Mouse (Mus musculus) limb, embryonic 12.5 days (tissue): ENCODE results near the gene Dync1li1. TPM values are rescaled to one million over a fixed set of nuclear protein-coding genes. Genes with fewer than 3 reads are reported as not detected.

ENCODE experiments used
- ATAC-seq: fragments of 200-750 bp; cut with Nextera tagmentation; 2 replicates; pipeline ENCODE4 v1.8.0; 2017; ENCODE audit warnings: low read depth, moderate TSS enrichment; ENCODE audit not compliant: insufficient number of reproducible peaks, insufficient read depth, low FRiP score, low TSS enrichment
- H3K27ac ChIP-seq: fragments of 300-500 bp; sonication (generic); 2 replicates; pipeline ENCODE4 v1.5.1; 2016; ENCODE audit warnings: mild to moderate bottlenecking, moderate library complexity
- H3K27me3 ChIP-seq: fragments of 300-500 bp; sonication (generic); 2 replicates; pipeline ENCODE4 v1.6.1; 2016; ENCODE audit warnings: mild to moderate bottlenecking, moderate library complexity
- H3K36me3 ChIP-seq: fragments of 300-500 bp; sonication (generic); 2 replicates; pipeline ENCODE4 v1.6.1; 2016; ENCODE audit warnings: mild to moderate bottlenecking, moderate library complexity
- H3K4me1 ChIP-seq: fragments of 300-500 bp; sonication (generic); replicated peaks from 2 replicates; pipeline ENCODE4 v1.6.1; 2016
- H3K4me2 ChIP-seq: fragments of 300-500 bp; sonication (generic); 2 replicates; pipeline ENCODE4 v1.6.1; 2016; ENCODE audit warnings: mild to moderate bottlenecking, moderate library complexity
- H3K4me3 ChIP-seq: fragments of 300-500 bp; sonication (generic); replicated peaks from 2 replicates; pipeline ENCODE4 v1.5.1; 2016; ENCODE audit warnings: mild to moderate bottlenecking
- H3K9ac ChIP-seq: fragments of 300-500 bp; sonication (generic); replicated peaks from 2 replicates; pipeline ENCODE4 v1.6.1; 2016; ENCODE audit warnings: mild to moderate bottlenecking, moderate library complexity
- H3K9me3 ChIP-seq: fragments of 300-500 bp; sonication (generic); 2 replicates; pipeline ENCODE4 v1.6.1; 2016; ENCODE audit warnings: mild to moderate bottlenecking, moderate library complexity
- WGBS: fragments of 180-500 bp; shearing (Covaris S2); methylation state at CpG from one replicate; pipeline ENCODE4 v1.1.7; 2016; 5-methylcytosine and 5-hydroxymethylcytosine counted together
- polyA plus RNA-seq: library from polyadenylated mRNA; unstranded; fragments of >200 nt; fragmentation: Nextera tagmentation; extraction: Ambion mirVana; gene quantifications from 2 replicates; pipeline ENCODE4 v1.2.1, GENCODE M21; 2016

Dync1li1 gene
- polyA plus RNA-seq, 1 experiment from 2014 or later: 77.4 TPM

GRCm38 (mm10) chr9:114771565-114771964 lies 83.0 kb downstream of the Dync1li1 start:
- 81% methylated on average over 7 of the region's 7 CpGs for WGBS
- Histone ChIP-seq H3K27me3 (no peaks in the 10 kb centered on the region), H3K4me3 (no peak overlapping the region), H3K36me3 (peaks cover 24% of the 10 kb centered on the region), H3K27ac (no peak overlapping the region), H3K9ac (no peak overlapping the region), H3K9me3 (0 out of 2 replicates have a peak, but pooled peaks cover 6% of the 10 kb centered on the region), H3K4me2 (no peak overlapping the region), H3K4me1 (peaks cover 34% of the 10 kb centered on the region)
- ATAC-seq: no peak

Other genes with a start within 250 kb of the Dync1li1 start
- gene Ccr4, start 183.9 kb upstream of the Dync1li1 start, polyA plus RNA-seq: not detected in 2 replicates
- 0.41 and 0.70 TPM in 2 replicates for gene C130032M10Rik, start 173.1 kb upstream of the Dync1li1 start, polyA plus RNA-seq
- gene Trim71, start 124.4 kb upstream of the Dync1li1 start, polyA plus RNA-seq: 1.6 and 2.3 TPM in 2 replicates
- 81.9 and 82.2 TPM in 2 replicates for gene Cnot10, start 48.6 kb upstream of the Dync1li1 start, polyA plus RNA-seq
- gene Cmtm6, start 42.3 kb downstream of the Dync1li1 start, polyA plus RNA-seq: 24.9 and 26.1 TPM in 2 replicates
- 78.6 and 80.9 TPM in 2 replicates for gene Cmtm7, start 93.1 kb downstream of the Dync1li1 start, polyA plus RNA-seq
- 18.8 and 20.1 TPM in 2 replicates for gene Cmtm8, start 155.4 kb downstream of the Dync1li1 start, polyA plus RNA-seq
- 8.6 and 10.0 TPM in 2 replicates for gene Gpd1l, start 245.2 kb downstream of the Dync1li1 start, polyA plus RNA-seq